Mouse (Mus musculus): ENCODE data around the gene Tsen2.

DNA sequence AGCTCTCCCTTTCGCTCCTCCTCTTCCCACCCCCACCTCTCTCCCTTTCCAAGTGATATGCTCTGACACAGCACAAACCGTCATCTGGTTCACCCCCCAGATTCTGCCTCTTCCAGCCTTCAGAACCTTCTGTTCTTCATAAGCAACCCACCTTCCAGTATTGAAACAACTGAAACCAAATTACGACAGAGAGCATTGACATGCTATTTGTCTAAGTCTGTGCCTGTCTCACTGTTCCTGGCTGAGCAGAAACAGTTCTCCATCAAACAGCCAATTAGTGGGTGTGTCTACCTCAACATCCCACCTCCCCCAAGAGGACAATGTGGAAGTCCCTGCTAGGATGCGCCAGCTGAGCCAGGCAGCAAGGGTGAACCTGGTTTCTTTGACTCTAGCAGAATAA is 26.6 kb upstream of the Tsen2 start:
- TF ChIP-seq CTCF (IDR thresholded peaks at IDR 0.05; ENCODE audit: extremely low read depth, insufficient read length, insufficient replicate concordance, low read depth, low read length) (no peak), POLR2A (IDR thresholded peaks at IDR 0.05; ENCODE audit: low read depth, low read length) (no peak)
